Mouse (Mus musculus) embryonic facial prominence, embryonic 15.5 days (tissue): ENCODE data around the gene Hyou1. TPM values are rescaled to one million over a fixed set of nuclear protein-coding genes. Genes with fewer than 3 reads are reported as not detected.
"Not testable (repeated sequence)": the region's sequence is repeated elsewhere in the genome, so short reads cannot be mapped to it uniquely, and the experiment has no call there.

ENCODE experiments used
- ATAC-seq: fragments of 200-750 bp; cut with Nextera tagmentation; 2 replicates; pipeline ENCODE4 v1.8.0; 2017; ENCODE audit warnings: low read depth, moderate TSS enrichment; ENCODE audit not compliant: insufficient number of reproducible peaks, low FRiP score, low TSS enrichment
- H3K27ac ChIP-seq: fragments of 300-500 bp; sonication (generic); replicated peaks from 2 replicates; pipeline ENCODE4 v1.5.1; 2015; ENCODE audit warnings: mild to moderate bottlenecking, inconsistent platforms
- H3K27me3 ChIP-seq: fragments of 300-500 bp; sonication (generic); 2 replicates; pipeline ENCODE4 v1.6.1; 2015; ENCODE audit warnings: inconsistent platforms
- H3K36me3 ChIP-seq: fragments of 300-500 bp; sonication (generic); 2 replicates; pipeline ENCODE4 v1.6.1; 2015; ENCODE audit warnings: mild to moderate bottlenecking, inconsistent platforms
- H3K4me1 ChIP-seq: fragments of 300-500 bp; sonication (generic); 2 replicates; pipeline ENCODE4 v1.6.1; 2015; ENCODE audit warnings: inconsistent platforms
- H3K4me2 ChIP-seq: fragments of 300-500 bp; sonication (generic); replicated peaks from 2 replicates; pipeline ENCODE4 v1.6.1; 2015; ENCODE audit warnings: mild to moderate bottlenecking, inconsistent platforms
- H3K4me3 ChIP-seq: fragments of 300-500 bp; sonication (generic); replicated peaks from 2 replicates; pipeline ENCODE4 v1.5.1; 2015; ENCODE audit warnings: mild to moderate bottlenecking, inconsistent platforms
- H3K9ac ChIP-seq: fragments of 300-500 bp; sonication (generic); 2 replicates; pipeline ENCODE4 v1.6.1; 2015; ENCODE audit warnings: inconsistent platforms
- H3K9me3 ChIP-seq: fragments of 300-500 bp; sonication (generic); replicated peaks from 2 replicates; pipeline ENCODE4 v1.6.1; 2016; ENCODE audit warnings: inconsistent platforms
- WGBS: fragments of 180-500 bp; shearing (Covaris S2); methylation state at CpG from one replicate; pipeline ENCODE4 v1.1.7; 2015; 5-methylcytosine and 5-hydroxymethylcytosine counted together
- polyA plus RNA-seq: library from polyadenylated mRNA; unstranded; fragments of >200 nt; fragmentation: Nextera tagmentation; extraction: Ambion mirVana; gene quantifications from 2 replicates; pipeline ENCODE4 v1.2.1, GENCODE M21; 2015

Gene Hyou1
- polyA plus RNA-seq, 1 experiment from 2014 or later, result 31.1 TPM

- no peaks in the 10 kb centered on the region for H3K27me3 ChIP-seq
- WGBS, result 95% methylated on average over 6 of the region's 6 CpGs
Observed at GRCm38 (mm10) chr9:44353142-44353541, 26.1 kb upstream of the Hyou1 start.

GRCm38 (mm10) chr9:44357207-44357606 lies 22.1 kb upstream of the Hyou1 start:
- 75% methylated on average over 4 of the region's 4 CpGs for WGBS
- Histone ChIP-seq H3K4me2 (no peak overlapping the region), H3K36me3 (peaks cover 71% of the 10 kb centered on the region), H3K27ac (no peak overlapping the region), H3K9me3 (no peaks in the 10 kb centered on the region), H3K9ac (no peak overlapping the region), H3K27me3 (no peaks in the 10 kb centered on the region), H3K4me3 (no peak overlapping the region), H3K4me1 (peaks cover 8% of the 10 kb centered on the region)
- no peak for ATAC-seq

More at GRCm38 (mm10) chr9:44353142-44353541, 26.1 kb upstream of the Hyou1 start:
- Histone ChIP-seq H3K4me2 (no peak overlapping the region), H3K4me3 (no peak overlapping the region), H3K9me3 (no peaks in the 10 kb centered on the region), H3K9ac (no peak overlapping the region), H3K27ac (no peak overlapping the region), H3K4me1 (no peaks in the 10 kb centered on the region), H3K36me3 (peaks cover 95% of the 10 kb centered on the region)
- no peak for ATAC-seq

GRCm38 (mm10) chr9:44361190-44361917 lies 17.9 kb upstream of the Hyou1 start, which contains the start of gene Vps11:
Gene Vps11, minus strand, starts transcription at chr9:44361670.
- WGBS, result under 1% methylated on average over 44 of the region's 44 CpGs
- peak within 1 kb of the TSS; percentile 82 for H3K27ac ChIP-seq

GRCm38 (mm10) chr9:44361931-44362330 lies 17.4 kb upstream of the Hyou1 start:
- not testable (repeated sequence) for H3K9ac ChIP-seq, ATAC-seq
- WGBS, result 38% methylated on average over 4 of the region's 4 CpGs

More at GRCm38 (mm10) chr9:44361190-44361917, 17.9 kb upstream of the Hyou1 start, which contains the start of gene Vps11:
- H3K4me1 ChIP-seq, result peaks cover 8% of the 10 kb centered on the region
- ATAC-seq, result peak; percentile 88
- H3K4me2 ChIP-seq, result peak within 1 kb of the TSS; percentile 76
- peak within 1 kb of the TSS; percentile 79 for H3K9ac ChIP-seq
- peak within 1 kb of the TSS; percentile 73 for H3K4me3 ChIP-seq
- H3K36me3 ChIP-seq, result peaks cover 30% of the 10 kb centered on the region
- H3K27me3 ChIP-seq, result no peaks in the 10 kb centered on the region
- H3K9me3 ChIP-seq, result no peaks in the 10 kb centered on the region

GRCm38 (mm10) chr9:44364480-44364879 lies 14.8 kb upstream of the Hyou1 start:
- ATAC-seq, result no peak
- no peak overlapping the region for H3K27ac ChIP-seq
- WGBS, result 60% methylated on average over 3 of the region's 3 CpGs
- H3K36me3 ChIP-seq, result peaks cover 4% of the 10 kb centered on the region; the same call in 1 of the 2 replicates
- H3K4me1 ChIP-seq, result peaks cover 8% of the 10 kb centered on the region
- no peak overlapping the region for H3K4me3 ChIP-seq
- no peaks in the 10 kb centered on the region for H3K27me3 ChIP-seq
- no peak overlapping the region for H3K9ac ChIP-seq
- no peaks in the 10 kb centered on the region for H3K9me3 ChIP-seq
- no peak overlapping the region for H3K4me2 ChIP-seq

More at GRCm38 (mm10) chr9:44361931-44362330, 17.4 kb upstream of the Hyou1 start:
- Histone ChIP-seq H3K27ac (peak overlapping the region; percentile 82), H3K4me2 (peak overlapping the region; percentile 76), H3K36me3 (peaks cover 24% of the 10 kb centered on the region), H3K4me3 (peak overlapping the region; percentile 73)
- H3K9me3 ChIP-seq, H3K4me1 ChIP-seq, H3K27me3 ChIP-seq: not testable (repeated sequence)

GRCm38 (mm10) chr9:44373386-44373785 lies 5.9 kb upstream of the Hyou1 start:
- Histone ChIP-seq H3K9me3 (no peaks in the 10 kb centered on the region), H3K4me2 (no peak overlapping the region), H3K27me3 (no peaks in the 10 kb centered on the region), H3K36me3 (no peaks in the 10 kb centered on the region), H3K9ac (no peak overlapping the region), H3K27ac (no peak overlapping the region), H3K4me3 (no peak overlapping the region), H3K4me1 (no peaks in the 10 kb centered on the region; the same call in 1 of the 2 replicates)
- ATAC-seq, result no peak

- 84% methylated on average over 6 of the region's 6 CpGs for WGBS
- peaks cover 1% of the 10 kb centered on the region; the same call in 1 of the 2 replicates for H3K36me3 ChIP-seq
Observed at GRCm38 (mm10) chr9:44376141-44376540, 3.1 kb upstream of the Hyou1 start.

GRCm38 (mm10) chr9:44377335-44377734 lies 2.0 kb upstream of the Hyou1 start:
- WGBS, result 82% methylated on average over 2 of the region's 2 CpGs
- Histone ChIP-seq H3K36me3 (peaks cover 13% of the 10 kb centered on the region), H3K4me1 (peaks cover 14% of the 10 kb centered on the region)
- H3K9ac ChIP-seq, H3K27ac ChIP-seq, H3K4me2 ChIP-seq, H3K4me3 ChIP-seq, ATAC-seq, H3K27me3 ChIP-seq, H3K9me3 ChIP-seq: not testable (repeated sequence)

More at GRCm38 (mm10) chr9:44376141-44376540, 3.1 kb upstream of the Hyou1 start:
- no peaks in the 10 kb centered on the region for H3K27me3 ChIP-seq
- no peaks in the 10 kb centered on the region for H3K9me3 ChIP-seq
- no peak overlapping the region for H3K4me3 ChIP-seq
- H3K27ac ChIP-seq, result no peak overlapping the region
- H3K4me2 ChIP-seq, result no peak overlapping the region
- ATAC-seq, result no peak
- no peak overlapping the region for H3K9ac ChIP-seq
- H3K4me1 ChIP-seq, result peaks cover 13% of the 10 kb centered on the region

- Histone ChIP-seq H3K36me3 (peaks cover 22% of the 10 kb centered on the region), H3K9ac (peak overlapping the region; percentile 57; the same call in 1 of the 2 replicates), H3K4me3 (peak overlapping the region; percentile 84), H3K9me3 (no peaks in the 10 kb centered on the region), H3K27ac (no peak overlapping the region), H3K27me3 (no peaks in the 10 kb centered on the region), H3K4me2 (peak overlapping the region; percentile 88), H3K4me1 (peaks cover 14% of the 10 kb centered on the region)
- WGBS, result 87% methylated on average over 5 of the region's 5 CpGs
- no peak for ATAC-seq
Observed at GRCm38 (mm10) chr9:44378153-44378730, 1.0 kb upstream of the Hyou1 start.

- ATAC-seq, result 0 out of 2 replicates have a peak, but pooled peaks have one; percentile 2
- Histone ChIP-seq H3K36me3 (peaks cover 38% of the 10 kb centered on the region), H3K9me3 (no peaks in the 10 kb centered on the region), H3K27ac (peak overlapping the region; percentile 87; the same call in 1 of the 2 replicates), H3K4me3 (peak overlapping the region; percentile 84), H3K4me1 (peaks cover 14% of the 10 kb centered on the region), H3K27me3 (no peaks in the 10 kb centered on the region), H3K9ac (peak overlapping the region; percentile 90), H3K4me2 (peak overlapping the region; percentile 88)
- WGBS, result 4% methylated on average over 15 of the region's 15 CpGs
Observed at GRCm38 (mm10) chr9:44379862-44380261, 572 bp downstream of the Hyou1 start.

- ATAC-seq, result no peak
- Histone ChIP-seq H3K4me3 (no peak overlapping the region), H3K27me3 (no peaks in the 10 kb centered on the region), H3K4me1 (peaks cover 14% of the 10 kb centered on the region), H3K27ac (no peak overlapping the region), H3K9ac (no peak overlapping the region), H3K36me3 (peaks cover 86% of the 10 kb centered on the region), H3K4me2 (no peak overlapping the region), H3K9me3 (no peaks in the 10 kb centered on the region)
- 88% methylated on average over 13 of the region's 13 CpGs for WGBS
Observed at GRCm38 (mm10) chr9:44384596-44384995, 5.3 kb downstream of the Hyou1 start.
